Mouse (Mus musculus) limb, embryonic 11.5 days (tissue): ENCODE measurements around the gene Sult2a8. TPM values are rescaled to one million over a fixed set of nuclear protein-coding genes. Genes with fewer than 3 reads are reported as not detected.
"Not testable (repeated sequence)": the region's sequence is repeated elsewhere in the genome, so short reads cannot be mapped to it uniquely, and the experiment has no call there.

Experiments
- ATAC-seq: fragments of 200-750 bp; cut with Nextera tagmentation; 2 replicates; pipeline ENCODE4 v1.8.0; 2017; ENCODE audit warnings: low read depth; ENCODE audit not compliant: insufficient number of reproducible peaks, low FRiP score, low TSS enrichment
- DNase-seq: peaks from one replicate; pipeline ENCODE4 v3.0.0-alpha.2; 2015; ENCODE audit warnings: low spot score
- H3K27ac ChIP-seq: fragments of 300-500 bp; sonication (generic); replicated peaks from 2 replicates; pipeline ENCODE4 v1.5.1; 2014; ENCODE audit warnings: low read depth, mild to moderate bottlenecking, low read length
- H3K27me3 ChIP-seq: fragments of 300-500 bp; sonication (generic); 2 replicates; pipeline ENCODE4 v1.6.1; 2014; ENCODE audit warnings: mild to moderate bottlenecking, low read length, mixed read lengths; ENCODE audit not compliant: control insufficient read depth, insufficient read depth
- H3K36me3 ChIP-seq: fragments of 300-500 bp; sonication (generic); 2 replicates; pipeline ENCODE4 v1.6.1; 2014; ENCODE audit warnings: mild to moderate bottlenecking, low read length, moderate library complexity, mixed read lengths; ENCODE audit not compliant: control insufficient read depth, insufficient read depth
- H3K4me1 ChIP-seq: fragments of 300-500 bp; sonication (generic); 2 replicates; pipeline ENCODE4 v1.6.1; 2014; ENCODE audit warnings: low read length, mixed read lengths; ENCODE audit not compliant: control insufficient read depth, insufficient read depth
- H3K4me2 ChIP-seq: fragments of 300-500 bp; sonication (generic); 2 replicates; pipeline ENCODE4 v1.6.1; 2014; ENCODE audit warnings: low read depth, mild to moderate bottlenecking, moderate library complexity; ENCODE audit not compliant: severe bottlenecking
- H3K4me3 ChIP-seq: fragments of 300-500 bp; sonication (generic); 2 replicates; pipeline ENCODE4 v1.5.1; 2014; ENCODE audit warnings: low read depth, low read length
- H3K9ac ChIP-seq: fragments of 300-500 bp; sonication (generic); 2 replicates; pipeline ENCODE4 v1.6.1; 2014; ENCODE audit warnings: mild to moderate bottlenecking, low read length
- H3K9me3 ChIP-seq: fragments of 300-500 bp; sonication (generic); 2 replicates; pipeline ENCODE4 v1.6.1; 2016; ENCODE audit warnings: low read length; ENCODE audit not compliant: control insufficient read depth
- WGBS: fragments of 180-500 bp; shearing (Covaris S2); extraction: QIAGEN DNeasy Blood & Tissue Kit; methylation state at CpG from one replicate; pipeline ENCODE4 v1.1.7; 2014; 5-methylcytosine and 5-hydroxymethylcytosine counted together
- polyA plus RNA-seq: library from polyadenylated mRNA; unstranded; fragments of >200 nt; fragmentation: Nextera tagmentation; extraction: Ambion mirVana; gene quantifications from 2 replicates; pipeline ENCODE4 v1.2.1, GENCODE M21; 2014

Sult2a8 gene
- polyA plus RNA-seq: not detected in 2 replicates

DNA sequence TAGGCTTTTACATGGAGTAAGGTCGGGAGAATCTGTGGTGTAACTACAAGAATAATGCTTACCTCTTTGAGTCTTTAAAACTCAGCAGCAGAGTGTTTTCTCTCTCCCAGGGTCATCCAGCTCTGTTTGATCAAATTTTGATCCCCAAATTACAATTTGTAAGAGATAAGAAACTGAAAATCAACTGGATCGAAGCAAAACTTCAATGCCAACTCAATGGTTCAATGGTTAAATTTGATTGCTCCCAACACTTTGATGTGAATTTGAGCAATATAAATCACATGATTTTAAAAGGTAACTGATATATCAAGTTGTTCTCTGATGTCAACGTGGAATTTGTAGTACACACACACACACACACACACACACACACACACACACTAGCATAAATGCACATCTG, at the start of gene Sult2a8:
Gene Sult2a8 (minus strand): TSS at position 236 of the 400 bp plus-strand sequence.
- no peak within 1 kb of the TSS for H3K9ac ChIP-seq
- H3K27ac ChIP-seq: no peak within 1 kb of the TSS
- no peak for ATAC-seq
- H3K27me3 ChIP-seq: no peaks in the 10 kb centered on the region
- no peak for DNase-seq
- no peaks in the 10 kb centered on the region for H3K9me3 ChIP-seq
- H3K4me2 ChIP-seq: no peak within 1 kb of the TSS
- no peak within 1 kb of the TSS for H3K4me3 ChIP-seq
- H3K4me1 ChIP-seq: no peaks in the 10 kb centered on the region
- H3K36me3 ChIP-seq: no peaks in the 10 kb centered on the region
- 66% methylated on average over 3 of the region's 3 CpGs for WGBS

DNA sequence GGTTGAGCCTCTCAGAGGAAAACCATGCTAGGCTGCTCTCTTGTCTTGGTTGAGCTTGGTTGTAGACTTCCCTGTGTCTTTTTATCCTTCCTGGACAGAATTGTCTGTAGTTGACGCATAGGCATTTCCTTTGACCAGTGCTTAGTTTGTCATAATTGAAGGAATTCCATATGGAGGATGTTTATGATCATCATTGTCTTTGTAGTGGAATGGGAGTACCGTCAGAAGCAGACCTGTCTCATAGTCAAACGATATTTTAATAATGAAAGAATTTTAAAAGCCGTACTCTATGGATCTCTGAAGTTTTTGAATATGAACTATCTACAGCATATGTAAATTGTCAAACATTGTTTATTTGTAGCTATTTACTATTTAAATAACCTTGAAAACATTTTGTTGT, 47.6 kb upstream of the Sult2a8 start, which contains the start of gene Sult2a7:
Gene Sult2a7 (minus strand): TSS at position 101 of the 400 bp plus-strand sequence.
- no peaks in the 10 kb centered on the region for H3K36me3 ChIP-seq
- no peak within 1 kb of the TSS for H3K4me3 ChIP-seq
- DNase-seq (no peak), ATAC-seq (no peak)
- H3K4me2 ChIP-seq: no peak within 1 kb of the TSS
- H3K27ac ChIP-seq: no peak within 1 kb of the TSS
- H3K9me3 ChIP-seq: peaks cover 3% of the 10 kb centered on the region
- WGBS: 92% methylated on average over 4 of the region's 4 CpGs
- no peaks in the 10 kb centered on the region for H3K4me1 ChIP-seq
- H3K9ac ChIP-seq: no peak within 1 kb of the TSS
- no peaks in the 10 kb centered on the region for H3K27me3 ChIP-seq

GRCm38 (mm10) chr7:14492886-14493285, 46.3 kb upstream of the Sult2a8 start:
- no peak overlapping the region for H3K9ac ChIP-seq
- no peak overlapping the region for H3K4me2 ChIP-seq
- 69% methylated on average over 3 of the region's 3 CpGs for WGBS
- H3K9me3 ChIP-seq: peaks cover 3% of the 10 kb centered on the region
- no peak overlapping the region for H3K27ac ChIP-seq
- no peak for DNase-seq
- no peaks in the 10 kb centered on the region for H3K4me1 ChIP-seq
- ATAC-seq: no peak
- no peak overlapping the region for H3K4me3 ChIP-seq
- H3K27me3 ChIP-seq: no peaks in the 10 kb centered on the region
- H3K36me3 ChIP-seq: no peaks in the 10 kb centered on the region

DNA sequence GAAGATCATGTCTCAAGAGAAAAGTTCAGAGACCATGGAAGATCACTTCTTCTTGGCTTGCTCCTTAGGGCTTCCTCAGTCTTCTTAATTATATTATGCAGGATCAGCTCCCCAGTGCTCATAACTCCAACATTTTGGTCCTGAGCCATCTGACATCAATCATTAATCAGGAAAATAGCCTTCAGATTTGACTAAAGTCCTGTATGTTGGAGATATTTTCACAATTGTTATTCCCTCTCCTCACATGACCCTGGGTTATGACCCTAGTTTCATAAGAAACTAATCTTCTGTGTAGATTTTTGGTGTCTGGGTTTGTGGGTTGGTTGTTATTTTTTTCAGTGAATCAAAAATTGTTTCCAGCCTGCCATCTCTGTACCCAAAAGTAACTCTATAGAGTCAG, 7.0 kb downstream of the Sult2a8 start:
- no peak overlapping the region for H3K27ac ChIP-seq
- no peaks in the 10 kb centered on the region for H3K36me3 ChIP-seq
- H3K4me1 ChIP-seq: no peaks in the 10 kb centered on the region
- H3K4me3 ChIP-seq: no peak overlapping the region
- no peaks in the 10 kb centered on the region for H3K27me3 ChIP-seq
- no peaks in the 10 kb centered on the region for H3K9me3 ChIP-seq
- ATAC-seq: no peak
- no peak for DNase-seq
- no peak overlapping the region for H3K9ac ChIP-seq
- no peak overlapping the region for H3K4me2 ChIP-seq

DNA sequence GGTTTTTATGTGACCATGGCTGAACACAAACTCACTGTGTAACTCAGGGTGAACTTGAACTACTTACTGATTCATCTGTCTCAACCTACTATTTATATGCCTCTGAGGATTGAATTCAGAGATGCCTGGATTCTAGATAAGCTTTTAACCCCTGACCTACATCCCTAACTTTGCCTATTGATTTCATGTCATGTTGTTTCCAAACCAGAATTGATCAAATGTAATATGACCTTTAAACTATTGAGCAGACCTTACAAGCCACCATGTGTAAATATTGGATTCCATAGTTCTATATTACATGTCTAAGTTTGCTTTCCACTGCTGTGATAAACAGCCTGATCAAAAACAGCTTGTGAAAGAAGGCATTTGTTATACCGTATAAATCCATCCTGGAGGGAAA, 8.1 kb downstream of the Sult2a8 start:
- H3K36me3 ChIP-seq: no peaks in the 10 kb centered on the region
- no peak overlapping the region for H3K9ac ChIP-seq
- no peaks in the 10 kb centered on the region for H3K9me3 ChIP-seq
- H3K4me2 ChIP-seq: no peak overlapping the region
- H3K27ac ChIP-seq: no peak overlapping the region
- H3K4me3 ChIP-seq: no peak overlapping the region
- WGBS: 81% methylated on average over 1 of the region's 1 CpGs
- no peaks in the 10 kb centered on the region for H3K27me3 ChIP-seq
- no peak for DNase-seq
- no peak for ATAC-seq
- no peaks in the 10 kb centered on the region for H3K4me1 ChIP-seq

DNA sequence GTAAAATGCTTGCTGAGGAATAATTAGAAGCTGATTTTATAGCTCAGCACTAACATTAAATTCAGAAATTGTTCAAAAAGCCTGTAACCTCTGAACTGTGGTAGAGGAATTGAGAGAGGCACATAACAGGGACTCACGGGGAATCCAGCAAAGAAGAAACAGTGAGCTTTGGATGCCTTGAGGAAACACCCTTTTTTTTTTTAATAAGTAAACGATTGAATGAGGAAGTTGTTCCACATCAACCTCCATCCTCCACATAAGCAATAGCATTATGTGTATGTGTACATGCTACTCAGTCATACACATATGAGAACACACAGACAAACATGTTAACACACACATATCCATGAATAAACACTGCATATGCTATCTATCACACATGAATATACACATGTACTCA, 8.5 kb downstream of the Sult2a8 start:
- H3K9ac ChIP-seq: no peak overlapping the region
- H3K4me2 ChIP-seq: no peak overlapping the region
- DNase-seq: no peak
- WGBS: 84% methylated on average over 2 of the region's 2 CpGs
- H3K27ac ChIP-seq: no peak overlapping the region
- H3K27me3 ChIP-seq: no peaks in the 10 kb centered on the region
- no peaks in the 10 kb centered on the region for H3K36me3 ChIP-seq
- ATAC-seq: no peak
- no peaks in the 10 kb centered on the region for H3K4me1 ChIP-seq
- no peaks in the 10 kb centered on the region for H3K9me3 ChIP-seq
- no peak overlapping the region for H3K4me3 ChIP-seq

DNA sequence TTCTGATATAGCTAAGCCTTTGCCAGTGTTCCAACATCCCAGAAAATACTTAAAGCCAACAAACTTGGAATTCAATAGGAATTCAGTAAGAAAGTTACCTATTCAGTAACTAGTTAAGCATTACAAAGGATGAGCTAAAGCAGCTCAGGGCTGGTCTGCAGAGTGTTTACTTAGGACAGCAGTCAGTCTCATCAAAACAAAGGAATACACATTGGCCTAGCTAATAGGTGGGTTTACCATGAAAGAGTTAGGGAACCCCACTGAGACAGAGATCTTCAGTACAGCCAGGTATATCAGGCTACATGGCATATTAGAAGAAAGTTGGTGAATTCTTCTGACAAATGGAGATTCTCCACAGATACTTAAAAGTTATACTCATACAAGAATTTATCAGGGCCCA, 47.2 kb downstream of the Sult2a8 start:
- not testable (repeated sequence) for H3K27ac ChIP-seq, DNase-seq, H3K4me1 ChIP-seq, H3K36me3 ChIP-seq, H3K9ac ChIP-seq, H3K4me2 ChIP-seq, H3K9me3 ChIP-seq, H3K4me3 ChIP-seq, ATAC-seq, H3K27me3 ChIP-seq

DNA sequence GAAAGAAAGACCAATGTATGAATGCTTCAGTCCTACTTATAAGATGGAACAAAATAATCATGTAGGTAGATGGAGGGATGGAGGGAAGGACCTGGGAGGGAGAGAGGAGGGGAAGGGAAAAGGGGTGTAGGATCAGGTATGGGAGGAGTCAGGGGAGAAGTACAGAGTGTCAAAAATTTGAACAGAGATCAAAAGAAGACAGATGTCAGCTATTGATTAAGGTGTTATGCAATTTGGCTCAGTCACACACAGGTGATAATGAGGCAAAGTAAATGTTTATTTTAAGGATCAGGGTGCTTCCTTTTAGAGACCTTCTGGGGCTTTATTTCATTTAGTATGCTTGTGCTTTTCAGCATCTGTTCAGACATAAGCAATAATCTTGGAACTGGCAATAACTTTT, 50.1 kb downstream of the Sult2a8 start:
- ATAC-seq (no peak), DNase-seq (no peak)
- no peak overlapping the region for H3K9ac ChIP-seq
- H3K27me3 ChIP-seq: no peaks in the 10 kb centered on the region
- no peaks in the 10 kb centered on the region for H3K36me3 ChIP-seq
- no peak overlapping the region for H3K4me3 ChIP-seq
- no peak overlapping the region for H3K27ac ChIP-seq
- H3K4me1 ChIP-seq: no peaks in the 10 kb centered on the region
- no peak overlapping the region for H3K4me2 ChIP-seq
- H3K9me3 ChIP-seq: no peaks in the 10 kb centered on the region; the same call in 1 of the 2 replicates
